Mouse (Mus musculus) limb, embryonic 15.5 days (tissue): ENCODE measurements at regions not wholly inside any gene's neighbourhood (a gene's known extent, or its start where the extent isn't known, plus 50 kb on each side); places are given as distances from the start of the nearest gene placed in this dataset.

Experiments used
- ATAC-seq: fragments of 200-750 bp; cut with Nextera tagmentation; 2 replicates; pipeline ENCODE4 v1.8.0; 2017; ENCODE audit warnings: low read depth, moderate TSS enrichment; ENCODE audit not compliant: insufficient number of reproducible peaks, low FRiP score, low TSS enrichment
- H3K27ac ChIP-seq: fragments of 300-500 bp; sonication (generic); 2 replicates; pipeline ENCODE4 v1.5.1; 2015; ENCODE audit warnings: moderate library complexity, mild to moderate bottlenecking, inconsistent platforms
- H3K27me3 ChIP-seq: fragments of 300-500 bp; sonication (generic); 2 replicates; pipeline ENCODE4 v1.6.1; 2015; ENCODE audit warnings: inconsistent platforms
- H3K36me3 ChIP-seq: fragments of 300-500 bp; sonication (generic); 2 replicates; pipeline ENCODE4 v1.6.1; 2015; ENCODE audit warnings: inconsistent platforms
- H3K4me1 ChIP-seq: fragments of 300-500 bp; sonication (generic); 2 replicates; pipeline ENCODE4 v1.6.1; 2015; ENCODE audit warnings: inconsistent platforms
- H3K4me2 ChIP-seq: fragments of 300-500 bp; sonication (generic); 2 replicates; pipeline ENCODE4 v1.6.1; 2015; ENCODE audit warnings: mild to moderate bottlenecking, inconsistent platforms
- H3K4me3 ChIP-seq: fragments of 300-500 bp; sonication (generic); 2 replicates; pipeline ENCODE4 v1.5.1; 2015; ENCODE audit warnings: mild to moderate bottlenecking, inconsistent platforms
- H3K9ac ChIP-seq: fragments of 300-500 bp; sonication (generic); 2 replicates; pipeline ENCODE4 v1.6.1; 2015; ENCODE audit warnings: inconsistent platforms
- H3K9me3 ChIP-seq: fragments of 300-500 bp; sonication (generic); 2 replicates; pipeline ENCODE4 v1.6.1; 2016; ENCODE audit warnings: inconsistent platforms
- WGBS: fragments of 180-500 bp; shearing (Covaris S2); methylation state at CpG from one replicate; pipeline ENCODE4 v1.1.7; 2015; 5-methylcytosine and 5-hydroxymethylcytosine counted together

DNA sequence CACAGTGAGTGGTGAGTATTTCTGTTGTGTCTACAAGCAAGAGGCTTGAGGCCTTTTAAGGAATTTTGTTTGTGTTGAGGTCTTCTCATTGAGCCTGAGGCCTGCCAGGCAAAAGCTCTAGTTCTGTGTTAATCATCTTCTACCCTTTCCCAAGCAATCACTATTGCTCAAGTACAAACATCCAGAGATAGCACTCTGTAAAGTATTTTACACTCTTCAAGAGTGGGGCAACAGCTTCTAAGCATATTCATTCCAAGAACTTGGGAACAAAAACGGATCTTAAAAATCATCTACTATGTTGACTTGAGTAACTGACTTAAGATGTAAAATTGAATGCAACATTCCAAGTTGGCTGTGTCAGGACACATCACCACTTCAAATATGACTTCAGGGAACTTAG, 378.7 kb upstream of the Gm5148 start:
- no peak overlapping the region for H3K9ac ChIP-seq
- H3K4me2 ChIP-seq, result no peak overlapping the region
- H3K27me3 ChIP-seq, result no peaks in the 10 kb centered on the region
- H3K4me1 ChIP-seq, result no peaks in the 10 kb centered on the region
- no peaks in the 10 kb centered on the region for H3K36me3 ChIP-seq
- H3K27ac ChIP-seq, result no peak overlapping the region
- WGBS, result 78% methylated on average over 1 of the region's 1 CpGs
- H3K9me3 ChIP-seq, result no peaks in the 10 kb centered on the region
- no peak overlapping the region for H3K4me3 ChIP-seq
- no peak for ATAC-seq

DNA sequence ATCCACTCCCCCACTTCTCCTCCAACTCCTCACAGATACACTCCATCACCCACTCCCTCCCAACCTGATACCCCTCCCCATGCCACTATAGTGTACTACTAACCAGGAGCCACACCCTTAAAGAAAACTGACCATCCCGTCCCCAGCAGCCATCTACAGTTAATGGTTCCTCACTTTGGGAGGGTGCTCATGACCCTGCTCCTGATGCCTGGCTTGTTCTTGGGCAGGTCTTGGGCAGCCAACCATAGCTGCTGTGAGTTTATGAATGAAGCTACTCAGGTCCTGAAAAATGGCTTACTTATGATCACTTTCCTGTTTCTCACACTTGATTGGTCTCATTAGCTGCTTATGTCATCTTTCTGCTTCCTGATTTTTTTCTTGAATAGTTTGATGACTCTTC, 377.9 kb upstream of the Gm5148 start:
- Histone ChIP-seq H3K27me3 (no peaks in the 10 kb centered on the region), H3K36me3 (no peaks in the 10 kb centered on the region), H3K4me3 (no peak overlapping the region), H3K9me3 (no peaks in the 10 kb centered on the region), H3K4me1 (no peaks in the 10 kb centered on the region), H3K27ac (no peak overlapping the region), H3K9ac (no peak overlapping the region), H3K4me2 (no peak overlapping the region)
- WGBS, result 75% methylated on average over 1 of the region's 1 CpGs
- no peak for ATAC-seq

DNA sequence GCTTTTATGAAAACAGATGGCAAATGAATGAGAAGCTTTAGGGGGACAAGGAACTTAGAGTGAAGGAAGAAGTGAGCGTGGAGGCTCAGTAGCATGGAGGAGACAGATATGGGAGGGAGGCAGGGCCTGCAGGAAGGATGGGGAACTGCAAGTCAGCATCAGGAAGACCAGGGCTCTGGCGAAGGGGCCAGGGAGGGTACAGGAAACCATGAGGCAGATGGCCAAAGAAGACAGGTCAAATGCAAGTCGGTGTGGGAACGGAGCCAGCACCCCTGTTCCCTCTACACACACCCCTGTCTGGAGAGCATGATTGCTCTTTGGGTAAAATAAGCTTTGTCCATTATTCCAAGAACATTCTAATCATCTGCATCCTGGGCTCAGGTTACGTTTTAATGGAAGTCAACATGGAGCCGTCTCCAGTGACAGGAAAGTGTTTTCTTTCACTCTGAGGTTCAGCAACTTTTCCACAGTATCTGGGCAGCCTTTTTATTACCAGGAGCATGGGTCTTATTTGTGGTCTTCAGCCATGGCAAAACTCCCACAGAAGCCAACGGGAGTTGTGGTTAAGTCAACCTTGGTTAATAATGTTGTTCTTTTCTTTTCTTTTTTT, 370.2 kb upstream of the Gm5148 start:
- no peak for ATAC-seq

DNA sequence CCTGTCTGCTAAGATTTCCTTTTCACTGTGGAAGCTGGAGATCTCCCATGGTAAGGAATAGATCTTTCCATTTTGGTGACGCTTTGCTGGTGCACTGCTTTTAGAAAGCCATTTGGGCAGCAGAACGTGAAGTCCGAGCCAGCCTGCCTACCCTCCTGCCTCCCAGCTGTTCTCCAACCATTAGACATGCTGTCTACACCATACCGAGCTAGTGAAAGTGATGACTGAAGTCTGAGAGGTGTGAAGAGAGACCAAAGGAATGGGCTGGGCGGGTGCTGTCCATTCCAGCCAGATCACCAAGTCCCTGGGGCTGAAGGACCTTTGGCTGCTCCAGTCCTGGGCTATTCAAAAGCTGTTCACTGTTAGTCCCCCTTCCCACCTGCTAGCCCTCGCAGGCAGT, 360.3 kb upstream of the Gm5148 start:
- WGBS, result 51% methylated on average over 6 of the region's 6 CpGs
- H3K4me3 ChIP-seq, result no peak overlapping the region
- H3K36me3 ChIP-seq, result no peaks in the 10 kb centered on the region
- H3K9me3 ChIP-seq, result no peaks in the 10 kb centered on the region
- no peak overlapping the region for H3K9ac ChIP-seq
- no peaks in the 10 kb centered on the region for H3K4me1 ChIP-seq
- 0 out of 2 replicates have a peak, but pooled peaks have one; percentile 30 for ATAC-seq
- H3K4me2 ChIP-seq, result no peak overlapping the region
- no peaks in the 10 kb centered on the region for H3K27me3 ChIP-seq
- no peak overlapping the region for H3K27ac ChIP-seq

More for the DNA sequence above, 370.2 kb upstream of the Gm5148 start:
- no peak overlapping the region for H3K9ac ChIP-seq
- H3K4me2 ChIP-seq, result no peak overlapping the region
- no peaks in the 10 kb centered on the region for H3K36me3 ChIP-seq
- no peak overlapping the region for H3K4me3 ChIP-seq
- no peaks in the 10 kb centered on the region for H3K27me3 ChIP-seq
- H3K4me1 ChIP-seq, result peaks cover 4% of the 10 kb centered on the region; the same call in 1 of the 2 replicates
- WGBS, result 56% methylated on average over 7 of the region's 7 CpGs
- no peak overlapping the region for H3K27ac ChIP-seq
- no peaks in the 10 kb centered on the region for H3K9me3 ChIP-seq

DNA sequence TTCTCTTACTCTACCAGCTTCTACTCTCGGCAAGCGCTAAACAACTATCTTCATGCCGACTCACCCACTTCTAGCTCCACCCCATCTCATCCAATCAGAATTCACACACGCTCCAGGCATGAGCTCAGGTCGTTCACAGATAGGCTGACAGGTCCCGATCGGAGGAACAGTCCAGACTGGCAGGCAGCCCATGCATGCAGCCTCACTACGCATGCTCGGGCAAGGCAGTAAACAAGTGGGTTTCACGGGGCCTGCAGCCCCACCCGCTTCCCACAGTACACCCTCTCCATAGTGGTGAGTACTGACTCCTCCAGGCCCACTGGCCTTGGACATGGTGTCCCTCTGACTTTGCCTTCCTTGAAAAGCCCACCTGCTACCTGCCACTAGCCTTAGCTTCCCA, 358.1 kb upstream of the Gm5148 start:
- Histone ChIP-seq H3K4me3 (no peak overlapping the region), H3K4me2 (no peak overlapping the region), H3K9me3 (no peaks in the 10 kb centered on the region), H3K27ac (no peak overlapping the region), H3K9ac (no peak overlapping the region), H3K27me3 (no peaks in the 10 kb centered on the region), H3K4me1 (no peaks in the 10 kb centered on the region), H3K36me3 (no peaks in the 10 kb centered on the region)
- no peak for ATAC-seq
- 74% methylated on average over 11 of the region's 11 CpGs for WGBS

GRCm38 (mm10) chr3:38076835-38077234, 352.5 kb upstream of the Gm5148 start:
- H3K27ac ChIP-seq, result no peak overlapping the region
- H3K27me3 ChIP-seq, result no peaks in the 10 kb centered on the region
- H3K9ac ChIP-seq, result no peak overlapping the region
- WGBS, result 78% methylated on average over 1 of the region's 1 CpGs
- no peak overlapping the region for H3K4me3 ChIP-seq
- no peaks in the 10 kb centered on the region for H3K4me1 ChIP-seq
- H3K36me3 ChIP-seq, result no peaks in the 10 kb centered on the region
- no peaks in the 10 kb centered on the region for H3K9me3 ChIP-seq
- no peak overlapping the region for H3K4me2 ChIP-seq
- no peak for ATAC-seq

GRCm38 (mm10) chr3:38073946-38074345, 349.7 kb upstream of the Gm5148 start:
- H3K4me3 ChIP-seq, result no peak overlapping the region
- no peaks in the 10 kb centered on the region for H3K4me1 ChIP-seq
- no peak overlapping the region for H3K4me2 ChIP-seq
- no peak overlapping the region for H3K9ac ChIP-seq
- no peaks in the 10 kb centered on the region for H3K27me3 ChIP-seq
- ATAC-seq, result no peak
- H3K27ac ChIP-seq, result no peak overlapping the region
- no peaks in the 10 kb centered on the region for H3K9me3 ChIP-seq
- H3K36me3 ChIP-seq, result no peaks in the 10 kb centered on the region
- 69% methylated on average over 4 of the region's 4 CpGs for WGBS

GRCm38 (mm10) chr3:38055627-38056026, 331.3 kb upstream of the Gm5148 start:
- no peaks in the 10 kb centered on the region for H3K27me3 ChIP-seq
- 70% methylated on average over 9 of the region's 9 CpGs for WGBS
- no peak overlapping the region for H3K9ac ChIP-seq
- H3K4me1 ChIP-seq, result peaks cover 2% of the 10 kb centered on the region; the same call in 1 of the 2 replicates
- no peaks in the 10 kb centered on the region for H3K36me3 ChIP-seq
- no peak overlapping the region for H3K4me3 ChIP-seq
- no peak overlapping the region for H3K27ac ChIP-seq
- no peak for ATAC-seq
- H3K4me2 ChIP-seq, result no peak overlapping the region
- no peaks in the 10 kb centered on the region for H3K9me3 ChIP-seq

DNA sequence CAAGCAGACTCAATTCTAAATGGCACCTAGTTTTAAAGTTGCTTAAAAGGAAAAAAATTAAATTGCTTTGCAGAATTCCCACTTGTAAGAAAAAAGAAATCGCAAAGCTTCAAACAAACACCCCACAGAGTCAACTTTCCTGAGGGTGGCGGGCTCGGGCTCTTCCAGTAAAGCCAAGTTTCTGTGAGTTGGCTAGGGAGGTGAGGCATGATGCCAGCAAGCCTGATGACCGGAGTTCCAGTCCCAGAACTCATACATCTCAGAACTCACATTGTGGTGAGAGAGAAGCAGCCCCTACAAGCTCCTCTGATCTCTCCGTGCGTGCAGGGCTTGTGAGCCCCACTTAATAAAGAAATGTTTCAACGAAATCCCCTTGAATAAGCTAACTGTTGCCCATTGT, 328.7 kb upstream of the Gm5148 start:
- Histone ChIP-seq H3K36me3 (no peaks in the 10 kb centered on the region), H3K4me1 (peaks cover 6% of the 10 kb centered on the region), H3K27me3 (no peaks in the 10 kb centered on the region), H3K4me3 (no peak overlapping the region), H3K27ac (no peak overlapping the region), H3K9ac (no peak overlapping the region), H3K4me2 (no peak overlapping the region), H3K9me3 (no peaks in the 10 kb centered on the region)
- ATAC-seq, result no peak
- 67% methylated on average over 7 of the region's 7 CpGs for WGBS

DNA sequence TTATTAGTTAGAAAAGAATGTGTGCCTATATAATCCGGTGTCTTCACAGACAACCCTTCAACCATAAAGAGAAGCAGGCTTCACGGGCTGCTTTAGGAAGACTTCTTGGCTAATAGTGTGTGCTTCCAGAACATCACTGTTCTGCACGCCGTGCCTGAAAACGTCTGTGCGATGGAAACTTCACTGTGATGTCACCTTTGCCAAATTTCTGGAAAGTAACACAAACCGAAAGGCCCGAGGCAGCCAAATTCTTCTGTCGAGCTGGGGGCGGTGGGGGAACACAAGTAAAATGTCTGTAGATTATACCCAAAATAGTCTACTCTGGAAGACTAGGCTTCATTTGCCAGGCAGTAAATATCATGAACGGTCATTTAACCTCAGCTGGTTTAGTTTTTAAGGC, 327.5 kb upstream of the Gm5148 start:
- no peak for ATAC-seq
- Histone ChIP-seq H3K4me1 (peaks cover 6% of the 10 kb centered on the region), H3K4me3 (no peak overlapping the region), H3K4me2 (no peak overlapping the region), H3K36me3 (no peaks in the 10 kb centered on the region), H3K9ac (no peak overlapping the region), H3K9me3 (no peaks in the 10 kb centered on the region), H3K27ac (peak overlapping the region; percentile 71), H3K27me3 (no peaks in the 10 kb centered on the region)
- WGBS, result 56% methylated on average over 11 of the region's 11 CpGs

GRCm38 (mm10) chr3:38050856-38051255, 326.6 kb upstream of the Gm5148 start:
- Histone ChIP-seq H3K27ac (0 out of 2 replicates have a peak overlapping the region, but pooled peaks have one; percentile 71), H3K4me1 (peaks cover 6% of the 10 kb centered on the region), H3K9me3 (no peaks in the 10 kb centered on the region), H3K4me2 (no peak overlapping the region), H3K27me3 (no peaks in the 10 kb centered on the region), H3K36me3 (no peaks in the 10 kb centered on the region), H3K9ac (no peak overlapping the region), H3K4me3 (no peak overlapping the region)
- ATAC-seq, result no peak
- 56% methylated on average over 9 of the region's 9 CpGs for WGBS

DNA sequence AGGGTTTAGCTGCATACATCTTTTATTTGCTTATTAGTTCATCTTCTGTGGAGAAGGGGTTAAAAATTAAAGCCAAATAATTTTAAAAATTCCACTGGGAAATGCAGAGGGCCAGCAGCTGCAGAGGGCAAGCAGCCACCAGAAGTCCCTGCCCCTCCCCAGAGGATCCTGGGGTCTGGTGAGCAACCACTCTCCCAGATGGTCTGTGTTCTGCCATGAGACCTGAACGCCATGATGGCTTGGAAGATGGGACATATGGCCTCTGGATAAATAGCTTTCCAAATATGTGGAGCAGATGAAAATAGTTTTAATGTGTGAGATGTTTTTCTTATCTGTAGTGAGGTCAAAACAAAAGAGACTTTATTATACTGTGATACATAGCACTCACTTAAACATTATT, 326.1 kb upstream of the Gm5148 start:
- no peaks in the 10 kb centered on the region for H3K9me3 ChIP-seq
- no peak overlapping the region for H3K27ac ChIP-seq
- H3K36me3 ChIP-seq, result no peaks in the 10 kb centered on the region
- ATAC-seq, result no peak
- no peaks in the 10 kb centered on the region for H3K27me3 ChIP-seq
- no peak overlapping the region for H3K4me2 ChIP-seq
- H3K4me3 ChIP-seq, result no peak overlapping the region
- H3K4me1 ChIP-seq, result peaks cover 6% of the 10 kb centered on the region
- no peak overlapping the region for H3K9ac ChIP-seq
- WGBS, result 39% methylated on average over 1 of the region's 1 CpGs

DNA sequence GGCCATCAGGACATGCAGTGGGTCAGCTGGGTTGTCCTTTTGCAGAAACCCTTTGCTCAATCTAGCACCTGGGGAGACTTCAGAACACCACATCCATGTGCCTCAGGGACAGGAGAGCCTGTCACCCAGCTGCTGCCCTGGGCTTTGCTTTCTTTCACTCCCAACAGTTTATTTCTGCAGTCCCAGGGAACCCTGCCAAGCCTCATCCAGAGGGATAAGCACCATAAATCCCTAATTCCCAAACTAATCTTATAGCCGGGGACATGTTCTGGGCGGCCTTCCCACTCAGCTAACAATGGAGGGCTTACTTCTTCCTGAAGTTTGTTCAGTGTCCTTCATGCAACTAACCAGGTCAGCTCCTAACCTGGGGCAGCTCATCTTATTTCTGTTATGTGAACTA, 325.0 kb upstream of the Gm5148 start:
- Histone ChIP-seq H3K27ac (no peak overlapping the region), H3K4me3 (no peak overlapping the region), H3K36me3 (no peaks in the 10 kb centered on the region), H3K4me2 (no peak overlapping the region), H3K9ac (no peak overlapping the region), H3K9me3 (no peaks in the 10 kb centered on the region), H3K27me3 (no peaks in the 10 kb centered on the region), H3K4me1 (peaks cover 6% of the 10 kb centered on the region)
- ATAC-seq, result no peak
- 42% methylated on average over 2 of the region's 2 CpGs for WGBS
